Mouse (Mus musculus) gastrocnemius, postnatal 4 days (tissue): Measurements from ENCODE around the gene Ampd3. TPM values are rescaled to one million over a fixed set of nuclear protein-coding genes. Genes with fewer than 3 reads are reported as not detected.
A peak's percentile ranks its signal among the peaks of the same experiment; 100 is the strongest.

Source experiments
- DNase-seq, 2 experiments: peaks; one replicate each; pipeline ENCODE4 v3.0.0; 2021 to 2022; ENCODE audit warnings: low spot score in 2 of 2, mixed read lengths in 2 of 2
- total RNA-seq, 2 experiments: library from RNA; stranded (reverse); gene quantifications; 2 replicates each; pipeline ENCODE4 v1.2.3; 2021

The Ampd3 gene
- total RNA-seq, 2 experiments from 2014 or later: 8.7 to 8.8 TPM

DNA sequence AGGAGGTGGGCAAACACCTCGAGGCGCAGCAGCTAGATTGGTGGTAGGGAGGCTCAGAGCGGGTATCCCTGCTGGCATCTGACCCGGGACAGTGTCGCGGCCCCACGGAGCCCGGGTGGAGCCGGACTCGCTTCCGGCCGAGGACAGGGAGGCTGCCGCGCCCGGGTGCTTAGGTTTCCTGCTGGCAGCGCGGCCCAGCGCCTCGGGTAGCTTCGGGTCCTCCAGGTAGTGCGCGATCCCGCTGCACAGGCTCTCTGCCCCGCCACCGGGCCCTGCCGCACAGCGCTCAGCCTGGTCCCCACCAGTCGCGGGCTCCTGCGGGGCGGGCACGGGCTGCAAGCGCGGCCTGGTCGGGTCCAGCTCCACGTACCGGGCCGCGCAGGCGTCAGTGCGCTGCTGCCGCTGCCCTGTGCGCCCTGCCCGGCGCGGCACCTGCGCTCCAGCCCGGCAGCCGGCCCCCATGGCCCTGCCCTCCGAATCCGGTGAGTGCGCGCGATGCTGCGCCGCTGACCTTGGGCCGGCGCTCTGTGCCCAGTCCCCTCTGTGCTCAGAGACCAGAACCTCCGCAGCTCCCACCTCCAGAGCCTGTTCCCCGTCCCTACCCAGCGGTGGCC lies 552 bp downstream of the Ampd3 start:
- DNase-seq: peak; percentile 32 to 47

DNA sequence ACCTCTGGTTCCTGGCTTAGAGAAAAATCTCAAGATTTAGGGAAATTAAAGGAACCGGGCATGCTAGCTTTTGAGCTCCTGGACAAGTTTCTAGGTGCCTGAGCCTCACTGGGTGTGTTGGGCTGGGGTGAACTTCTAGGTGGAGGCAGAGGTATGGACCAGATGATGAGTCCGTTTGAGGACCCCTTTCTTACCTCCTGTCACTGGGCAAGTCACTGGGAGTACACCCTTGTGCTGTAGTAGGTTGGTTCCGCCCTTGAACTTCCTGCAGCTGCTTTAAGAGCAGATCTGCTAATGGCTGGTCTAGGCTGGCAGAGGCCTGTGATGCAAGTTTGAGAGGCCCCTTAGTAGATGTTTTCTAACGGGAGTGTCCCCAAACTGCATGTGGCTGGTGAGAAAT lies 1.1 kb downstream of the Ampd3 start:
- no peak for DNase-seq

DNA sequence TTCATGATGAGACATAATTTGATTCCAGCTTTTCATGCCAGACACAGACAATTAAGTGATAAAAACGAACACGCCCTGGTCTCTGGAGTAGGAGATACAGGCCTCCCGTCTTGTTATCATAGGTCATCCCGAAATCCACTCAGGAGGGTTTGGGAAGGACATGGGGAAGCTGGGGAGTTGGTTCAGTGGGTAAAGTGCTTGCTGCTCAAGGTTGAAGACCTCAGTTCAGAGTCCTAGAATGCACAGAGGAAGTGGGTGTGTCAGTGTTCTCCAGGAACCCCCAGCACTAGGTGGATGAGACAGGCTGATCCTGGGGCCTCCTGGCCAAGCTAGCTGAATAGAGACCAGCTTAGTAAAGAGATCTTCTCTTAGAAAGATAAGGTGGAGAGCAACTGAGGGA lies 2.9 kb downstream of the Ampd3 start:
- no peak for DNase-seq

DNA sequence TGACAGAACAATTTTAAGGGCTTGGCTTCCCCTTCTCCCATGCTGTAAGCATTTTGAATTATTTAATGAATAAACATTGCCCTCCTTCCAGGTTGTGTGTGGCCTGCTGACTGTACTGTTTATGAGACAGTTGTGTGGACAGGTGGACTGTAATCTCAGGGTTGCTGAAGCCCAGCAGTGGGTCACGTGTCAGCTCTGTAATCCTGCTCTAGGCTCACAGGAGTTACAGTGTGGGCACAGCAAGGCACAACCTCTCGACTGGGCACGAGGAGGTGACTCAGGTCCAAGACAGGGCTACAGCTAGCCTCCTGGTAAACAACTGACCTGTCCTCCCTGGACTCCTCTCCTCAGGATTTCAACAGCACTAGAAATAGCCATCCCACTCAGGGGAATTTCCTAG lies 4.3 kb downstream of the Ampd3 start:
- no peak for DNase-seq

DNA sequence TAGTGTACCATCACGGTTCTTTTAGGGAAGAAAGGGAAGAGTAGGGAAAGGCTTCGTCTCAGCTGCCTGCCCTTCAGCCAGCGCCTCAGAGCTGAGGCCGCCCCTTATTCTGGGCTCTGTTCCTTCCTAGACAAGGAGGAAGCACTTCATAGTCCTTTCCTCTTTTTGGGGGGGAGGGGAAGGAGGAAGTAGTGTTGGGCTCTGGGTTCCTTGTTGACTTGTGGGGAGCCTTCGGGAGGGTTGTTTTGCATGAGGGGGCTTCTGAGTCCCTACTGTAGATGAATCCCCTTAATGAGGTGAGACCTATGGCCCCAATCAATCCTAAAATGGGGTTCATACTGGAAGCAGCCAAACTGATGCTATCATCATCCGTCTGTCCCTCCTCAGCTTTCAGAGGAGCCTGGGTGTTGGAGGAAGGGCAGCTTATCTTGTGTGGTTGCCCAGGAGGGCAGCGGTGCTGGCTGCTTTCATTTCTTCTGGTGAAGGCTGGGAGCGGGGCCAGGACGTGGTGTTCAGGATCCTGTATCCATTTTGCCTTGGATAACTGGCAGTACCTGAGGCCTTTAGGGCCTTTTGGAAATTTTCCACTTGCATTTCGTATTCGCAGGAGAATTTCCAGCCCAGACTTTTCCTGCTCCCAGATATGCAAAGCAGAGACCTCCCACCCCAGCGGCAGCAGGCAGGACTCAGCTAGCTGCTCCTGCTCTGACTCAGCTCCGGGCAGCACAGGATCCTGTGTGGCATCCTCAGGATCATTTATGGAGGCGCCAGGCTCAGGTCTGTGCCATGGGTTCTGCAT lies 5.4 kb downstream of the Ampd3 start:
- DNase-seq: no peak

DNA sequence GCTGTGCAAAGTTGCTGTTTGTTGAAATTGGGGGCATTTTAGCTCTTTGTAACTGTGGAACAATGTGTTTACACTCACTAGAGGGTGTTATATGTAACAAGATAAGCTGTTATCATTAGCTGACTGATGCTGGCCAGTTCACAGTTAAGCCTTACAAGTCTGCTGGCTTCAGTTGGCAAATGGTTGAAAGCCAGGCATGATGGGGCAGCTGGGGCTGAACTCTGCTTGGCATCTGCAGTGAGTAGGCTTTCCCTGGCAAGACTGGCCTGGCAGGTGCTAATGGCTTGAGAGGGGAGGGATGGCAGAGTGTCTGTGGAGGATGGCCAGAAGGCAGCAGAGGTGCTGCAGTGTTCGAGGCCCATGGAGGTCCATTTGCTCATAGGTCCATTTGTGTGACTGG lies 6.1 kb downstream of the Ampd3 start:
- DNase-seq: peak in 1 of 2 experiments; percentile 57

DNA sequence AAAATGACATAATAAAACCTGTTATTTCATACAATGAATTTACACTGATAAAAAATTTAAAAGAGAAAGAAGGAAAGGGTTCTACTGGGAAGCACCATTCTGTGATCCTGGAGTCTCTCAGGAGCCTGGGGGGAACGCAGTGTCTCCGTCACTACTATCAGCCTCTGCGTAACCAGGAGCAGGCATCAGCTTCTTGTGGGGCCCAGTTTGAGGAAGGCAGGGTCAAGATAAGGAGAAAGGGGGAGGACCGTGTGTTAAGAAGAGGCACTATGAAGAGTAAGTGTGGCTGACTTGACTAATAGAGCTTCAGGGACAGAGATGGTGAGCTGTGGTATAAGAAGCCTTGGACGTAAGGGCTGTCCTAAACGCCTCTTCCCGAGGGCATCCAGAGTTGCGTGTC lies 6.7 kb downstream of the Ampd3 start:
- DNase-seq: no peak

DNA sequence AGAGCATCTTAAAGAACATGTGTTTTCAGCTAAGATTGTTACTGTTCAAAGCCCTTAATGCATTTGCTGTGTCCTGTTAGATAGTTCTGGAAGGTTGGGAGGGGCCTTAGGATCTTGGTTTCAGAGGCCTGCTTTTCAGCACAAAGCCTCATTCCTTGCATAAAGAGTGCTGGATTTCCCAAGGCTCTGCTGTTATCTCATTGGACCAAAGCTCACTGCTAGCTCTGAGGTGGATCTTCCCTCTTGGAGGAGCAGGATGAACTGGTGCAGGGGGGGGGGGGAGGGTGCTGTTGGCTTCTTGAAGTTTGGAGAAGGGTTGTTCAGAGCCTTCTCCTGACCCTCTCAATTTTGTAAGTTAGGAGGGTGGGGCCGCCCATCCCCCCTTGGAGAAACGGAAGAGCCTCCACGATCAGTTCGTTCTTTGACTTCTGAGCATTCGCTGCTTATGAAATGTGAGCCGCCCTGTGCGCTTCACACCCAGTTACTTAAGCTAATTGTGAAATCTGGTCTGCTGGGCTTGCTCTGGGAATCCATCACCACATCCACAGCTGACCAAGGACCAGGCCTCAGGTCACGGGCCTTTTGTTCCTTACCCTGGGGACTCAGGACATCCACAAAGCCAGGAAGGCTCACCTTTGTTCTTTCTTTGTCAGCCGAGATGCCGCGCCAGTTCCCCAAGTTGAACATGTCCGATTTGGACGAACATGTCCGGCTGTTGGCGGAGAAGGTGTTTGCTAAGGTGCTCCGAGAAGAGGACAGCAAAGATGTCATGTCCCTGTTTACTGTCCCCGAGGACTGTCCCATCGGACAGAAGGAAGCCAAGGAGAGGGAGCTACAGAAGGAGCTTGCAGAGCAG lies 9.4 kb downstream of the Ampd3 start:
- DNase-seq: no peak

DNA sequence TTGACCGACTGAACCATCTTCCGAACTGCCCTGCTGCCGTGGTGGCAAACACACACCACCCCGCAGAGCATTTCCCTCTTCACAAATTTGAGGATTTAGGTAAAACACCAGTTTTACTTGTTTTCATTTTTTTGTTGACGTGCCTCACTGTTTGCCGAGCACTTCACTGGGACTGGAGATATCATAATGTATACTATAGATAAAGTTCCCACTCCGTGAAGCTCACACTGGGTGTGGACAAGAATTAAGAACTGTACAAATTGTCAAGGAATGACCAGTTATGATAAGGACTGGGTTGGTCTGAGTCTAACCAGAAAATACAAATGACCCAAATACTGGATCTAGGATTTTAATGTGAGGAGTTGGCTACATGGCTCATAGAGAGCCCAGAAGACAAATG lies 10.9 kb downstream of the Ampd3 start:
- no peak for DNase-seq

DNA sequence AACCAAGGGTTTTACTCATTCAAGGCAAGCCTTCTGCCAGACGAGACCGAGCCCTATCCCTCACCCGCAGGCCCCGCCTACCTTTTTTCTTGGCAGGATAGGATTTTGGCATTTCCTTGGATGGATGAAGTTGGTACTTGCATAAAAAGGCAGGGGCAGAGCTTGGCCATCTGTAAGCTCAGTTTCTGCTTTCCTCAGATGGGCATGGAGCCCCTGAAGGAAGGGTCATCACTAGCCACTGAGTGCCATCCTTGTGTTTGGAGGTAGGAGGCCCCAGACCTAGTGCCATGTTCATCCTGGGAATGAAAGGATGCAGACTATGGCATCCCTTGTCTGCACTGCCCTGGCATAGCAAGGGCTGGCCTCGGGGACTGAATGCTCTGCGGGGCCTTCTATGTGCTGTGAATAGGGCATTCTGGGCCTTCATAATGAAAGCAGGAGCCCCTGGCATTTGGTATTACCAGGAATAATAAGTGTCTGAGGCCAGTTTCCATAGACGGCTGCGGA lies 11.7 kb downstream of the Ampd3 start:
- DNase-seq: no peak

DNA sequence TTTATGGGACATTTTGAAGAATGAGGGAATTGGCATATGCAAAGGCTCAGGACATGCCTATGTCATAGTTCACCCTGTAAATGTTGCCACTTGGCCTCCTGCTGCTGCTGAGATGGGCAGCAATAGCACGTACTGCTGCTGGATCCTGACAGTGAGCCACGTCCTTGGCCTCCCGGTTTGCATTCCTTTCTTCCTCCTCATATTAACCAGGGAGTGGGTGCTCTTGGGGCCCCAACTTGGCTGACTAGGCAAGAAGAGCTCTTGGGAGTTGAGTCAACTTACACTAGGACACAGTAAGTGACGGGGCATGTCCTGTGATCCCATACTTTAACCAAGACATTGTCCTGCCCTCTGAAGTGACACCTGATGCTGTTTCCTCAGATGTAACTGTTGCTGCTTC lies 12.5 kb downstream of the Ampd3 start:
- no peak for DNase-seq

DNA sequence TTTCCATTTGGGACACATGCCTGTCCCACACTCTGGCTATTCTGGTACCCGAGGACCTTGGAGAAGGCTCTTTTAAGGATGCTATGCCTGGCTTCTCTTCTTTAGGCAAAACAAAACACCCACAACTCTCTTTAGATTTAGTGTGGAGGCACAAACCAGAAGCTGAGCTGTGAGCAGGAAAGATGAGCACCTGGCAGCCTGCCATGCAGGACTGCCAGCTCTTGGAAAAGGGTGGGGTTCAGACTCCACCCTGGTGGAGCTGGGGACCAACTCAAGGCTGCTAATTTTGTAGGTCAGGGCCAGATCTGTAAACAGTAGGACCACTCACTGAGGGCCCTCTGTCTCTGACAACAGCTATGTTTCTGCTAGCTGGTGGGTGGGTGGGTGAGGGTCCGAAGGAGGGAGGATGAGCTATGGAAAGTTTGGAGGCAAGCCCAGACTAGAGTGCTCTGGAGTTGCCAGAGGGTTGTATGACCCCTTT lies 13.3 kb downstream of the Ampd3 start:
- DNase-seq: no peak

DNA sequence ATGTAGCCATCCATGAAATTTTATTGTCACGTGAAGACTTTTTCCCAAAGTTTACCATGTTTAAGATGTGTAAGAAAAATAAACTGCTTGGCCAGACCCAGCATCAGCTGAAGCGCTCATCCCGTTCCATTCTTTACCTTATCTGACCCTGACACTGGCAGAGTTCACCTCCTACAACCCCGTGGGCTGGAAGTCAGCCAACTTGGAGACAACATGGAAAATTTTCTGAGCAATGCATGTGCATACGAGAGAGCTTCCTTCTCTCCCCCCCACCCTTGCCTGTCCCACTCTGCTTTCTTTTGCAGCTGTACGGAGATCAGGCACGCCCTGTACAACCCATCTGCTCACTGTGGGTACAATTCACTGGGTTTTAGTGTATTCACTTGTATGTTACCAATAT lies 14.1 kb downstream of the Ampd3 start:
- no peak for DNase-seq

DNA sequence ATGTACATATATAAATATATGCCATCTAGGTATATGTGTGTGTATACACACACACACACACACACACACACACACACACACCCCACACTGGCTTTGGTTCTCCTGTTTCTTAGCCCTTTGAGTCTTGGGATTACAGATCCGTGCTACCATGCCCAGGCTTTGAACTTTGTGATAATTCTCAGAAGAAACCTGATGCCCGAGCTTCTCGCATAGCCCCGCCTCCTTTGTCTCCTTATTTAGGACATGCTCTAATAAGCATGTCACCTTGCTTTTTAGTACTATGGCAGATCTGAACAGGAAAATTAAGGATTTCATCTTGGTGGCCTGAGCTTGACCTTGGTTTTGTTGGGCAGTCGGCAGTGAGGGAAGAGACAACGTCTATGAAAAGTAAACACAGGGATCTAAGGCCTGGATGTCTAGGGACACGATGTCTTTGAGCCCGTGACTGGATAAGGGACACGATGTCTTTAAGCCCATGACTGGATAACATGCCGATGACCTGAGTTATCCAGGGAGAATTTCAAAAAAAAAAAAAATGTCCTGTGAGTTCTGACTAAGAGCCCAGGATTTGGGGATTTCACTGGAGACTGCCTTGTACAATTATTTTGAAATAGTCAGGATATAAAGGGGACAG lies 15.0 kb downstream of the Ampd3 start:
- DNase-seq: no peak

DNA sequence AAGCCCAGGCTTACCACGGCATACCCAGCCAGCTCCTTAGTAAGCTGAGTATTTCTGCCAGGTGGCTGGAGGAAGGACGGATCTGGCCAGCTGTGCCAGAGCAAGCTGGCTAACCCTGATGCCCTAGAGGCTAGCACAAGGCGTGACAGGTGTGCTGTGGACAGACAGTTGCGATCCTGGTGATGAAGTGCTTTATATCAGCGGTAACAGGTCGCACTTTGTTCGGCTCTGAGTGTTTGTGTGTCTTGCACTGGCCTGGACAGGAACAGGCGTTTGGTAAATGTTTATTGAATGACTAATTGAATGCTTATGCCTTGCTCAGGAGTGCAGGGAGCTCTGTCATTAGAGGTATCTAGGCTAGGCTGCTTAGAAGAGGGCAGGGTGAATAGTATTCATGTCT lies 17.0 kb downstream of the Ampd3 start:
- DNase-seq: no peak

DNA sequence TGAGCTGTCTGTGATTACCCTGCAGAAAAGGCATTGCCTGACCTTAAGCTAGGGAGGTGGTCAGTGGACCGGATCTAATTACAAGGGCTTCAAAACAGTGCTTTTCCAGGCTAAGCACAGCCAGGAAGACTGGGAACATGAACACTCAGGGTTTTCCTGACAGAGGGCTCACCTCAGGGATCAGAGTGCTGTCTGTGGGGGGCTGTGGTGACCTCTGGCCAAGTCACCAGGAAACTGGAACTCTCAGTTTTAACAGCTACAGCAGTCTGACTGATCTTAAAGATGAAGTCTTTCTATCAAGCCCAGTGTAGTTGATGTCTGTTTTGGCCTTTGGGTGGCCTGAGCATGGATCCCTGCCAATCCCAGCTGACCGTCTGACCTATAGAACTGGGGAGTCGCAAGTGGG lies 17.7 kb downstream of the Ampd3 start:
- no peak for DNase-seq

DNA sequence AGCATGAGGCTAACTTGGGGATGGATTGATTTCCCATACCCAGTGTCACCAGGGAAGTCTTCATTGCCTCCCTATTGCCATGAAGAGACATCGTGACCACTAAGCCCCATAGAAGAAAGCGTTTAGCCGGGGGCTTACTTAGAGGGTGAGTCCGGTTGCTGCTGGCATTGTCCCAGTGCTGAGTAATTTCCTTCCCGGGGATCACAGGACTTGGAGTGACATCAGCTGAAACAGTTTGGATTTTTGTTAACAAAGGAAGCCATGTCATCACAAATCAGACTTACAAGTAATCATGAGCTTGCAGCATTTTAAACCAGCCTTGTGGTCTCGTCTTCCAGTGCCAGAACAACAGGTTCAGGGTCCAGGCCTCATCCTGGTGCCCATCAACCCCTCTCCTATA lies 19.3 kb downstream of the Ampd3 start:
- DNase-seq: no peak

DNA sequence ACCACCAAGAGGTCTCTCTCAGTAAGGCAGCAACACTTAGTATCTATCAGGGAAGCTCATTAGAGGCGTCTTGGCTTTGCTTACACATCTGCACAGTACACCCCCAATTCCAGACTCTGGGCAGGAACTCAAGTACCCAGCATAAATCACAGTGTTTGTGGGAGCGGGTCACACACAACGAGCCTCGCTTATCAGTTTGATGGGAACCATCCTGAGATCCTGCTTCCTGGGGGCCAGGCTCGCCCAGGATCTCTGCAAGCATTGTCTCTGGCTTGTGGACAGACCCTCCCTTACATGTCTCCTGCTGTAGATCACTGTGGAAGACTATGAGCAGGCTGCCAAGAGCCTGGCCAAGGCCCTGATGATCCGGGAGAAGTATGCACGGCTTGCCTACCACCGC lies 22.9 kb downstream of the Ampd3 start:
- no peak for DNase-seq

DNA sequence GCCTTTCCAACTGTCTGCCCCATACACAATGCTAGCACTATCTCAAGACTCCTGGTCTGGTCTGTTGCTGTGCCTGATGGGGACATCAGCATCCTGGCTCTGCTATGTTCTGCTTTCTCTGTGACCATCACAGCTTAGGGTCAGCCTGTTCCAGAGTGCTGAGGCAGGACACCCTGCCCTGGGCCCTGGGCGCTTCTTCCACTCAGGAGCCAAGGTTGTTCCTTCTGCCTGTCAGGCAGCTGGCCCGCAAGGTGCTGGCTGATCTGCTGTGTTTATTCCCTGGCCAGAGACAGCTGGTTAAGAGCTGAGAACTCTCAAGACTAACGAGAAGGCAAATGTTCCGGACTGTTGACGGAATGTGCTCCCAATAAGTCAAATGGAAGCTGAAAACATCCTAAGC lies 24.2 kb downstream of the Ampd3 start:
- DNase-seq: no peak

DNA sequence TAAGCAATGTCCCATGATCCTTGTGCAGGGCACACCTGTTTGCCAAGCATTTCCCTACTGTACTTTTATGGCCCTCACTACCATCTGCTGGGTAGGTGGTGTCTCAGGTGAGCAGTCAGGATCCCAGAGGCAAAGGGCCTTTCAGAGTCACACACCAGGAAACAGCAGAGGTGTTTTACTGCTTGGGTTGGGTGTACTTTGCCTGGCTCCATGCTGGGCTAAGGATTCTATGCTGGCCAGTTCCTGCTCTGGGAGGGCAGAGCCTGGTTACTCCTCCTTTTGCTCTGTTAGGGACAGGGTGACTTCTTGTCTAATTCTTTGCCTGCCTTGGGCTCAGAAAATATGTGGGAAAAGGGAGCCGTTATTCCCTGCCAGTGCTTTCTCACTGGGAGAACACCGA lies 24.8 kb downstream of the Ampd3 start:
- no peak for DNase-seq

DNA sequence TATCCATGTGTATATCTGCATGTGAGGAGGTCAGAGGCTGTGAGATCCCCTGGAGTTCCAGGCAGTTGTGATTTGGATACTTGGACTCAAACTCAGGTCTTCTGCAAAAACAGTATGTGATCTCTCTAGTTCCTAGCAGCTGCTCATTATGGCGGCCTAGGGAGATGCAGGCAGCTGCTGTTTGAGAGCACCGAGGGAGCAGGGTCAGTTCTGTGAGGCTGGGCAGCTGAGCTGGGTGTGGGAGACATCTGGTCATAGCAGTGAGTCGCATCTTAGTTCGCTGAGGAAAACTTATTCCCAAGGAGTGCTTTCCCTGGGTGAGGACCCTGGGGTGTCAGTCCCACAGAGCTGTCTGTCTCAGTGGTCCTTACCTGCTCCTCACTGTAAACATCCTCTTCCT lies 26.7 kb downstream of the Ampd3 start:
- no peak for DNase-seq
